Mouse (Mus musculus) liver, embryonic 15.5 days (tissue): ENCODE data around the gene Gid8. TPM values are rescaled to one million over a fixed set of nuclear protein-coding genes. Genes with fewer than 3 reads are reported as not detected.

Source experiments
- ATAC-seq: fragments of 200-750 bp; cut with Nextera tagmentation; 2 replicates; pipeline ENCODE4 v1.8.0; 2017; ENCODE audit warnings: moderate number of reproducible peaks, mild to moderate bottlenecking, moderate library complexity; ENCODE audit not compliant: insufficient read depth
- H3K27ac ChIP-seq: fragments of 300-500 bp; sonication (generic); replicated peaks from 2 replicates; pipeline ENCODE4 v1.5.1; 2015; ENCODE audit warnings: mild to moderate bottlenecking, inconsistent platforms
- H3K27me3 ChIP-seq: fragments of 300-500 bp; sonication (generic); 2 replicates; pipeline ENCODE4 v1.6.1; 2015; ENCODE audit warnings: mild to moderate bottlenecking, inconsistent platforms
- H3K36me3 ChIP-seq: fragments of 300-500 bp; sonication (generic); replicated peaks from 2 replicates; pipeline ENCODE4 v1.6.1; 2015; ENCODE audit warnings: moderate library complexity, mild to moderate bottlenecking, inconsistent platforms
- H3K4me1 ChIP-seq: fragments of 300-500 bp; sonication (generic); replicated peaks from 2 replicates; pipeline ENCODE4 v1.6.1; 2015; ENCODE audit warnings: inconsistent platforms
- H3K4me2 ChIP-seq: fragments of 300-500 bp; sonication (generic); 2 replicates; pipeline ENCODE4 v1.6.1; 2015; ENCODE audit warnings: moderate library complexity, mild to moderate bottlenecking, inconsistent platforms
- H3K4me3 ChIP-seq: fragments of 300-500 bp; sonication (generic); replicated peaks from 2 replicates; pipeline ENCODE4 v1.5.1; 2015; ENCODE audit warnings: mild to moderate bottlenecking, inconsistent platforms
- H3K9ac ChIP-seq: fragments of 300-500 bp; sonication (generic); 2 replicates; pipeline ENCODE4 v1.6.1; 2015; ENCODE audit warnings: moderate library complexity, mild to moderate bottlenecking, inconsistent platforms
- H3K9me3 ChIP-seq: fragments of 300-500 bp; sonication (generic); replicated peaks from 2 replicates; pipeline ENCODE4 v1.6.1; 2016; ENCODE audit warnings: inconsistent platforms
- WGBS: fragments of 180-500 bp; shearing (Covaris S2); methylation state at CpG from one replicate; pipeline ENCODE4 v1.1.7; 2015; ENCODE audit warnings: mixed read lengths; ENCODE audit not compliant: insufficient replicate concordance; 5-methylcytosine and 5-hydroxymethylcytosine counted together
- polyA plus RNA-seq: library from polyadenylated mRNA; unstranded; fragments of >200 nt; fragmentation: Nextera tagmentation; extraction: Ambion mirVana; gene quantifications from 2 replicates; pipeline ENCODE4 v1.2.1, GENCODE M21; 2015

Gene Gid8
- polyA plus RNA-seq, 1 experiment from 2014 or later: 117 TPM

DNA sequence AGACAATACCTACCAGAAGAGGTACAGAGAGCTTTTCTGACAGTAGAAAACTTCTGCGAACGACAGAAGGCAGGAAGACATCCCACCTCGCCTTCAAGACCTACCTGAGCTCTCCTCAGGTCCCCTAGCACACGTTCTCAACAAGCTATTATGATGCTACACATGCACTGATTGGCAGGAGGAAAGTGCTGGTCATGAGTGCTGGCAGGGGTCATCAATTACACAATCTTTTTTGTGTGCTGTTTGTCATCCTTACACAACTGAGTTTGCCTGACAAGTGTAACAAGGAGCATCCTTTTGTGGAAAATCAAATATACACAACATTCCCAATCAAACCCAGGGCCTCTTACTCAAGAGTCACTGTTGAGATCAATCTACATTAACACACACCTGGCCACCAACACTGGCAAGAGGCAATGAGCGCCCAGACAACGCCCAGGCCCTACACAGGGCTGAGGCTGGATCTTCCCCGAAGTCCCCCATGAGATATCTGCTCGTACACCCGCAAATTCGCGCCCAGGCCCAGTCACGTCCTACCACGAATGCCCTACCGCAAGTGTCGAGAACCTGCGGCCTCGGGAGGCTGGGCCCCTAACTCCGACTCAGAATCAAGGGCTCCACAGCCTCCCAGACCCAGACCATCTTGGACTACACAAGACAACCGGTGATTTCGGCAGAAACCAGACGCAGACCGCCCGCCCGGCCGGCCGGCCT is 8.7 kb upstream of the Gid8 start:
- peak overlapping the region; percentile 96 for H3K9ac ChIP-seq
- H3K36me3 ChIP-seq: peaks cover 10% of the 10 kb centered on the region
- H3K4me1 ChIP-seq: peaks cover 87% of the 10 kb centered on the region
- ATAC-seq: peak; percentile 55
- no peaks in the 10 kb centered on the region for H3K27me3 ChIP-seq
- no peaks in the 10 kb centered on the region for H3K9me3 ChIP-seq
- H3K4me2 ChIP-seq: peak overlapping the region; percentile 95
- H3K27ac ChIP-seq: peak overlapping the region; percentile 96
- WGBS: 2% methylated on average over 26 of the region's 26 CpGs
- H3K4me3 ChIP-seq: peak overlapping the region; percentile 89

GRCm38 (mm10) chr2:180701767-180702621 is 7.9 kb upstream of the Gid8 start:
- ATAC-seq: peak; percentile 89
- Histone ChIP-seq H3K9ac (peak overlapping the region; percentile 96), H3K27me3 (no peaks in the 10 kb centered on the region), H3K4me2 (peak overlapping the region; percentile 95), H3K4me1 (peaks cover 83% of the 10 kb centered on the region), H3K27ac (peak overlapping the region; percentile 96), H3K9me3 (no peaks in the 10 kb centered on the region), H3K4me3 (peak overlapping the region; percentile 89), H3K36me3 (peaks cover 17% of the 10 kb centered on the region)
- WGBS: under 1% methylated on average over 66 of the region's 66 CpGs

DNA sequence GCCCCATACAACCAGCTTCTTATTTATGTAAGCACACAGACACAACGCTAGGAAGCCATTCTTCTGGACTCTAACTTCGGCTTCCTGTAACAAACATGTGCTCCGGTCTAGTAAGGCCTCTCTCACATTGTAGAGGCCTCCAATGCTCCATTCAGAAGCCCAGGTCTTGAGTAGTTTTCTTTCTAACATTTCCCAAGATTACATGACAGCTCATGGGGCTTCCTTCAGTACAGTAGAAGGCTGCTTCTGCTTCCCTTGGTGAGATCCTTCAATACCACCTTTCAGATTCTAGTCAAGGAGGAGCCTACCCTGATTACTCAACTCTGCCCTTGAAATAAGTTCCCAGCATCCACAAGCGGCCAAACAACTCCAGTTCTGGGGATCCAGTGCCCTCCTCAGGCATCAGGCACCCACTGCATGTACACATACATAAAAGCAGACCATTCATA is 7.2 kb upstream of the Gid8 start:
- H3K36me3 ChIP-seq: peaks cover 20% of the 10 kb centered on the region
- ATAC-seq: no peak
- H3K27ac ChIP-seq: peak overlapping the region; percentile 96
- H3K9me3 ChIP-seq: no peaks in the 10 kb centered on the region
- no peaks in the 10 kb centered on the region for H3K27me3 ChIP-seq
- H3K9ac ChIP-seq: peak overlapping the region; percentile 96
- 28% methylated on average over 4 of the region's 4 CpGs for WGBS
- H3K4me2 ChIP-seq: peak overlapping the region; percentile 95
- peaks cover 83% of the 10 kb centered on the region for H3K4me1 ChIP-seq
- H3K4me3 ChIP-seq: peak overlapping the region; percentile 89

DNA sequence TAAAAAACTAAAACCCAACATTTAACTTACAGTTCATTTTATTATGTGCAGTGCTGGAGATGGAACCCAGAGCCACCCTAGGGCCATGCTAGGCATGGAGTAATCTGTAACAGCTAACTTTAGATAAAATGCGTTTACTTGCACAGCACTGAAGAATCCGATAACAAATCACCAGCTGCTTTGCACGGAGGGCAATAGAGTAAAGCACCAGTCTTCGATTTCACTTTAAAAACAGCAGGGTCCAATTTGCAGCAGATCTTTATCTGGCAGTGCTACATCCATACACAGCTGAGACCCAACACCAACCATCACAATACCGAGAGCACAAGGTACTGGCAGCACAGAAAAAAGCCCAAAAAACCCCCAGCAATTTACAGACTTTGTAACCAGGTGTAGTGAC is 6.7 kb upstream of the Gid8 start:
- no peaks in the 10 kb centered on the region for H3K9me3 ChIP-seq
- H3K4me2 ChIP-seq: peak overlapping the region; percentile 95
- H3K4me3 ChIP-seq: peak overlapping the region; percentile 89; the same call in 1 of the 2 replicates
- H3K27me3 ChIP-seq: no peaks in the 10 kb centered on the region
- H3K36me3 ChIP-seq: peaks cover 20% of the 10 kb centered on the region
- H3K9ac ChIP-seq: peak overlapping the region; percentile 96
- peak overlapping the region; percentile 96 for H3K27ac ChIP-seq
- ATAC-seq: no peak
- peaks cover 83% of the 10 kb centered on the region for H3K4me1 ChIP-seq
- 36% methylated on average over 5 of the region's 5 CpGs for WGBS

- Histone ChIP-seq H3K9ac (peak overlapping the region; percentile 96), H3K27me3 (no peaks in the 10 kb centered on the region), H3K4me1 (peaks cover 84% of the 10 kb centered on the region), H3K36me3 (peaks cover 20% of the 10 kb centered on the region), H3K27ac (peak overlapping the region; percentile 96), H3K9me3 (no peaks in the 10 kb centered on the region), H3K4me3 (no peak overlapping the region), H3K4me2 (peak overlapping the region; percentile 95)
- 41% methylated on average over 3 of the region's 3 CpGs for WGBS
- ATAC-seq: no peak
Measured at GRCm38 (mm10) chr2:180703645-180704359, 6.1 kb upstream of the Gid8 start.

GRCm38 (mm10) chr2:180704591-180704990 is 5.3 kb upstream of the Gid8 start:
- WGBS: 51% methylated on average over 8 of the region's 8 CpGs
- Histone ChIP-seq H3K36me3 (peaks cover 20% of the 10 kb centered on the region), H3K27ac (peak overlapping the region; percentile 96), H3K9me3 (no peaks in the 10 kb centered on the region), H3K4me3 (no peak overlapping the region), H3K4me2 (peak overlapping the region; percentile 95), H3K27me3 (no peaks in the 10 kb centered on the region), H3K4me1 (peaks cover 77% of the 10 kb centered on the region), H3K9ac (no peak overlapping the region)
- no peak for ATAC-seq

- H3K4me3 ChIP-seq: no peak overlapping the region
- no peaks in the 10 kb centered on the region for H3K9me3 ChIP-seq
- H3K36me3 ChIP-seq: peaks cover 20% of the 10 kb centered on the region
- H3K4me1 ChIP-seq: peaks cover 72% of the 10 kb centered on the region
- H3K27me3 ChIP-seq: no peaks in the 10 kb centered on the region
- ATAC-seq: no peak
- peak overlapping the region; percentile 96 for H3K27ac ChIP-seq
- peak overlapping the region; percentile 95; the same call in 1 of the 2 replicates for H3K4me2 ChIP-seq
- 36% methylated on average over 3 of the region's 3 CpGs for WGBS
- H3K9ac ChIP-seq: 0 out of 2 replicates have a peak overlapping the region, but pooled peaks have one; percentile 13
Measured at GRCm38 (mm10) chr2:180705066-180705465, 4.9 kb upstream of the Gid8 start.

- H3K4me3 ChIP-seq: no peak overlapping the region
- H3K4me1 ChIP-seq: peaks cover 63% of the 10 kb centered on the region
- no peaks in the 10 kb centered on the region for H3K27me3 ChIP-seq
- H3K4me2 ChIP-seq: no peak overlapping the region
- H3K9ac ChIP-seq: no peak overlapping the region
- no peaks in the 10 kb centered on the region for H3K9me3 ChIP-seq
- WGBS: 77% methylated on average over 5 of the region's 5 CpGs
- ATAC-seq: no peak
- peak overlapping the region; percentile 96; the same call in 1 of the 2 replicates for H3K27ac ChIP-seq
- peaks cover 20% of the 10 kb centered on the region for H3K36me3 ChIP-seq
Measured at GRCm38 (mm10) chr2:180705975-180706374, 3.9 kb upstream of the Gid8 start.

GRCm38 (mm10) chr2:180709023-180709922 is 644 bp upstream of the Gid8 start:
- WGBS: under 1% methylated on average over 39 of the region's 39 CpGs
- Histone ChIP-seq H3K9ac (peak overlapping the region; percentile 85), H3K36me3 (peaks cover 36% of the 10 kb centered on the region), H3K4me2 (peak overlapping the region; percentile 77), H3K27me3 (no peaks in the 10 kb centered on the region), H3K4me3 (peak overlapping the region; percentile 99), H3K9me3 (no peaks in the 10 kb centered on the region), H3K4me1 (peaks cover 68% of the 10 kb centered on the region), H3K27ac (peak overlapping the region; percentile 93)
- peak; percentile 8 for ATAC-seq
